Mouse (Mus musculus) thymus, postnatal 36 days (tissue): Measurements from ENCODE around the gene Syn3.

Source experiments
- DNase-seq, 2 experiments: peaks; one replicate each; pipeline ENCODE4 v3.0.0; 2022; ENCODE audit warnings: mixed read lengths in 2 of 2

Syn3 gene

DNA sequence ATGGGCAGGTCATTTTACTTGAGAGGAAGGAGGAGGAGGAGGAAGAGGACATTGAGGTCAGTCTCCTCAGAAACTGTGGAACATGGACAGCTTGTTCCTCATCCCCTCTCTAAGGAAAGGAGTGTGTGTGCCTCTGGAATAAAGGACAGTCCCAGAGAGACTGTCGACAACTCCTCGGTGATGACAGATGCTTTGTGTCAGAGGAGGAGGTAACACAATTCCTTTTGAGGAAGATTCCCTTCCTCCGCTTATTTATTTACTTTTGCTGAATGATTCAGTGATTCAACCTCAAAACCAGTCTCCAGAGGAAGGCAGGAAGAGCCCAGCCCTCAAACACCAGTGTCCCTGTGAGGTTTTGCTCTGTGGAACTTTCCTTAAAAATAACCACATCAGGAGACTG, 228.4 kb downstream of the Syn3 start:
- DNase-seq = no peak

DNA sequence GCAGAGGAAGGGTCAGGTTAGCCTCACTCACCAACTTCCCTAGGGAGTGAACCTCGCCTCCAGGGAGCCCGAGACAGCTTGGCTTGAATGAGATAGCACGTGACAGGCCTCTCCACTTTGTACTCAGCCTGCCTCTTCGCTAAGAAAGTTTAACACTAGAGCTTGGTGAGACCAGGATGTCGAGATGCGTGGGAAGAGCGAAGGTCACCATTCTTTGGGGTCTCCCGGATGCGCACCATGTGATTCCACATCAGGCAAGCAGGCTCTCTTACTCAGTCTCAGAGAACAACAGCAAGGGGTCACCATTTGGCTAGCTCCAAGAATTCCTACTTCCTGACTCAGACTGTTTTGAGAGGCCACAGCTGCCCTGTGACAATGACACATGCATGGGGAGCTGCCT, 234.1 kb downstream of the Syn3 start:
- no peak for DNase-seq

DNA sequence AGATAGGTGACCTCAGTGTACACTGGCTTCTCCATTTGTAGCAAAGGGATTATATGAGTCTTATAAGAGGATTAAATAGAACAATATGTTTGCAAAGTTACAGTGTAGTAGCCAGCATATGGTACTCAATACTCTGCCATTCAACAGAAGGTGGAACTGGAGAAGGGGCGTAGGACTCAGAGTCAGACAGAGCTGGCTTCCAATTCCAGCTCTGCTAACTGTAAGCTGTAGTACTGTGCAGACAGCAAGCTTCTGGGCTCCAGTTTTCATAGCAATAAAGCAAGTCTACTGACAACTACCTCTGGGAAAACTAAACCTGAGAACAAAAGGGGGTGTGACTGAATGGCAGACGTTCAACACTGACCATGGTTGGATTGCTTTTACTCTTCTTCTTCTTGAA, 237.0 kb downstream of the Syn3 start:
- no peak for DNase-seq

DNA sequence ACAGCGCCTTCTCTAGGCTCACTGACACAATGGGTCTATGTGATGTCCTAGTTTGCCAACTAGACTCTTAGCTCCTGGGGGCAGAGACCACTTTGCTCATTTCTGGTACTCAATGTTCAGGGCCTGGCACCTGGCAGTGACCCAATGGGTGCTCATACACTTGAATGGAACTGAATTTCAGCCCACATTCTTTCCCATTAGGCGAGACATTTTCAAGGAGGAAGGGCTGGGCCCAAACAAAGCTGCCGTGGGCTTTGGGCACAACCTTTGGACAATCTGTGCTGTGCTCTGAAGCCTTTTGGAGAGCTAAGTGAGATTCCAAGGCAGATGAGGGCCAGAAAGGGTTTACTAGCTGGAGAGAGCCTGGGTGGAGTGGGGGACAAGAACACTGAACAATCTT, 239.7 kb downstream of the Syn3 start:
- DNase-seq = no peak

DNA sequence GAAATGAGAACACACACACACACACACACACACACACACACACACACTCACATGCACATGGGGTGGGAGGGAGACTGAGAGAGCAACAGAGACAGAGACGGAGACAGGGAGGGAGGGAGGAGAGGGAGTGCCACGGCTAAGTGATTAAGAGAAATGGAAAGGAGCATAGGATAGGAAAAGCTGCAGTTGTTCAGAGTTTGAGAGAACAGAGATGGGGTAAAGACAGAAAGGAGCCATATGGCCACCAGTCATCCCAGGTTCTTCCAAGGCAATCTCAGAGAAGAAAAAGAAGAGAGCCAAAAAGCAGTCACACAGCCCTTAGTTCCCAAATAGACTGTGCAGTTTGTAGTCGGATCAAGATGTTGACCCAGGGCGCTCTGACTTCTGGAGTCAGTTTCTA, 240.7 kb downstream of the Syn3 start:
- no peak for DNase-seq

DNA sequence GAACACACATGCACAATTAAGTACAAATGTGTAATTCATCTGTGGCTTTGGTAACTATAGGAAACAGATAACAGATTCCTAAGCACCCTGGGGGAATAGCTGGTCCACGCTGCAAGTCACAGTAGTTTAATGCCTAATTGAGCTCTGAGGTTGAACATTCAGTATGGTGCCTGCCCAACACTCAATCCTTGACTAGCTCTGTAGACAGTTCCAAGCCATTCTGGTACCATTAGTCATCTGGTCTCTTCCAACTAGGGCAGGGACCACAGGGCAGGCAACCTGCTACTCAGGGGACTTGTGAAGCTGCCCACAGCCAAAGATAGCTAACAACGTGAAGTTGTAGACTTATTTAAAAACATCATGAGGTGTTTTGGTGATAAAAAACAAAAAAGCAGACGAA, 241.7 kb downstream of the Syn3 start:
- no peak for DNase-seq

DNA sequence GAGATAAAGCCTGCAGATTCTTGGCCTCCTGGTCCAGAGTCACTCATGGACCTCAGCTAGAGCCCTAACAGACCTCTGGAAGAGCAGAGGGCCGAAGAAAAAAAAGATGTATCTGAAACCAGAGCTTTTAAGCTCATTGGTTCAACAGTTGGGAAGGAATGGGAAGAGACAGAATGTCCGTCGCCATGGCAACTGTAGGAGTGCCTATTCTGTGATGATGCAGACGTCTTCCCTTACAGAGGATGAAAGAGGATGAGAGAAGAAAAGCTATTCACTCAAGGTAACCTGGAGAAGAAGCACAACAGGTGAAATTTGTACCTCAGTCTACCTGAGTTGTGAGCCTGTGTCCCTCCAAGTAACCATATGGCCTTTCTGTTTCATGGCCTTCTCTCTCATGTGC, 242.5 kb downstream of the Syn3 start:
- DNase-seq = no peak

DNA sequence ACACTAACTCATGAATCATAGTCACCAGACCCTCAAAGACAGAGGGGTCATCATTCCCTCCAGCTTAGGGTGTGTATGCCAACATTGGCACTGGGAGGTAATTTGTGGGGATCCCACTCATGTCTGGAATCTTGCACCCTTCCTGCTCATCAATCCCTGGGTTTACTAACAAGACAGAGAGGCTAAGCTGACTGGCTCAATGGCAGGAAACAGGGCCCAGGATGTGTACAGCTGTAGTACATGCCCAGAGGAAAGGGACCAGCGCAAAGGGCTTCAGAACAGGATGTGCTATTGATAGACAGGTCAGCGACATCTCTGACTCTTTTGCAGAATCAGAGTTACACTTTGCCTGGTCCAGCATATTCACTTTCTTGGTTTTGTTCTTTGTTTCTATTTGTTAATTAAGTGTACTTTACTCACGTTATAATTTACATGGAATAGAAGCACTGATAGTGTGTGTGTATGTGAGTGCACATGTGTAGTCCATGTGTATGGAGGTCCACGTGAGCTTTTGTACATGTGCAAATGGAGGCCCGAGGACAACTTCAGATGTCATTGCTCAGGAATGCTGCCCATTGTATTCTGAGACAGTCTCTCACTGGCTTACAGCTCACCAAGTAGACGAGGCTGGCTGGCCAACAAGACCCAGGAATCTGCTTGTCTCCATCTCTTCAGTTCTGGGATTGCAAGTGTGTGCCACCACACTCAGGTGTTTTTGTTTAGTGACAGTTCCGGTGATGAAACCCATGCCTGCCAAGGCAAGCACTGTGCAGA, 248.4 kb downstream of the Syn3 start:
- DNase-seq = no peak

DNA sequence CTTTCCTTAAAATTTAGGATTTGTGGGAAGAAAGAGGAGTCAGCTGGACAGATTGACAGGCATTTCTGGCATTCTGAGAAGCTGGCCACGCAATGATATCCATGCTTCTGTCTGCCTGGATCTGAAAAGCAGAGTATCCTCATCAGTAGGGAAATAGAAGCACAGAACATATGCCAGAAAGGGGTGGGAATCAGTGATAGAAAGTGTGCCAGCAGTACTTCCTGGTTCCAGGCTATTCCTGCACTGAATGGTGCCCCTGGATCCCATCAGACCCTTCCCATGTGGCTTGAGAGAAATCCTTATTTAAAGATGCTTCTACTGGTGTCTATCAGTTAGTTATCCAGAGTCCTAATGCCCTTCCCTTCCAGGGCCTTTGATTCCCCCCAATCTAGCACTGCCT, 249.4 kb downstream of the Syn3 start:
- no peak for DNase-seq

DNA sequence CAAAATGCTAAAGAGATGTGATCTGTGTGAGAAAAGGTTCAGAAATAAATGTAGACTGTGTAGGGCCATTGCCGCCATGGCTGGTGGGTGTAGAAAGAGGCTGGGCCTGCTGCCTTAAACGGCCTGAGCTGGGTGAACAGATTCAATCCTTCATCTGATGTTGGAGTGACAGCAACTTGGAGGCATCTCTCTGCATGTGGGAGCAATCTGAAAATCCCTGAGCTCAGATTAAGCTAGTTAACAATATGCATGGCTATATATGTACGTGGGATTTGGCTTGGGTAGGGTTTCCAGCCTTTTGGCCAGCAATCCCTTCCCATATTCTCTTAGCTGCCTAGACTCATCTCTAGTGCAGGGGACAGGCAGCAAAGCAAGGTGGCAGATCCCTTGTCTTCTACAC, 249.9 kb downstream of the Syn3 start:
- DNase-seq = no peak

DNA sequence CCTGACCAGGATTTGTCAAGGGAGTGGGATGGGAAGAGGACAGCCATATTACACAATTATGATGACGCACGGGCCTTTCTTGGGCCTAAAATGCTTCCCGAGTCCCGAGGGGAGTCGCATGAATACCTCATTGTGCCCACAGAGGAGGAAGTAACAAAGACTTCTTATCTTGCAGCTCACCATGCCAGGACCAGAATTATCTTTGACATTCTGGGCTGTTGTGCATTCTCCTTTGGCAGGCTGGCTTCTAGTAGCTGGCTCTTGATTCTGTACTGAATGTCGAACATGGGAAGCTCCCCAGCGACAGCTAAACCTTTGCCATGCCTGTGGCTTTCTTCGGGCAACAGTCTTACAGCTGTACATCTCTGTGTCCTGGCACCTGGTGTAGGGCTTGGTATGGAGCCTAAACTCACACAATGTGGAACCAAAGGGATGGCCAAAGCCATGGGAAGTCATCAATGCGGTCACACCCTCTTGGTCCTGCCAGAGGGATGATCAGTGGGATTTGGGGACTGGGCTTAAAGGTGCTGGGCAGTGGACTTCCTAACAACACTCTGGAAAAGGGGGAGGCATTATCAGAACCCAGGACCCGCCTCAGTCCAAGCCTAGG, 250.5 kb downstream of the Syn3 start:
- DNase-seq = no peak

DNA sequence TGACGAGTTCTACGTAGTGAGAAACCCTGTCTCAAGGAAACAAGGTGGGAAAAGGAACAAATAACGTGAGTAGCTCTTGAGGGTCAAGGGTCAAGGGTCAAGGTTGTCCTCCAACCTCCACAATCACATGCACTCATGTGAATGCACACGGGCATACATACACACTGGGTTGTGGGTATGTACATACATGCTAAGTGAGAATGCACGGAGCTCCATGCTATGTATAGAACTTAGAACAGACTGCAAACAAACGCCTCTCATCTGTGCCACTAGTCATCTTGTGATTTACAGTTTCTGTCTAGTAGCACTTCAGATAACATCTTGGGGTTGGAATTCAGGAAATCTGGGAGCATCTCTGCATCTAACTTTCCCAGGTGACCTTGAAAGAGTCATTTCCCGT, 253.3 kb downstream of the Syn3 start:
- DNase-seq = no peak

DNA sequence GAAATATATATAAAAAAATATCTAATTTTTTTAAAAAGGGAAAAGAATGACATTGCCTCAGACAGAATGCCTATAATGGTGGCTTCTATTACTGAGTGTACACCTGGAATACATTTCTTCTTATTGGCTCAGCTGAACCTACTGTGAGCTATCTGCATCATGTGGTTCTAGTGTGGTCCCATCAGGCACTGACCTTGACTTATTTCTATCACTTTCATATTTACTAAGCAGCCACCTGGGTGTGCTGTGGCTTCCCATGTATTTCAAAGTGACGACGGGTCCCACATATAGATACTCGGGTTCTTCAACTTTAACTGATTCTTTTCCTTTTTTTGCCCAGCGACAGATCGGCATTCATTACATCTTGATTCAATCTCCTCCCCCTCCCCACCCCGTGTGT, 255.2 kb downstream of the Syn3 start:
- no peak for DNase-seq

DNA sequence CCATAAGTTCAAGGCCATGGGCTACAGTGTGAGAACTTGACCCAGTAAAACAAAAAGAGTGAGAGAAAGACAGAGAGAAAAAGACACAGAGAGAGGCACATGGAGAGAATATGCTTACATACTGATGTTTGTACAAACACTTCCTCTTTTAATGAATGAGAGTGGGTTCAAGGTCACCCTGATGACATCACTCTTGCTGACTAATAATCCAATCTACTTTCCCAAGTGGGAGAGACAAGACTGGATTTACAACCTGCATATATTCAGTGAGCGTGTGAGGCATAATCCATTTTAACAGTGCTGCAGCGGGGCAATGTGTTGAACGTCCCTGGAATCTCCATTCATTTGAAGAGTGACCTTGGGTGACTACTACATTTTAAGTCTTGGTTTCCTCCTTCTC, 256.0 kb downstream of the Syn3 start:
- DNase-seq = no peak

DNA sequence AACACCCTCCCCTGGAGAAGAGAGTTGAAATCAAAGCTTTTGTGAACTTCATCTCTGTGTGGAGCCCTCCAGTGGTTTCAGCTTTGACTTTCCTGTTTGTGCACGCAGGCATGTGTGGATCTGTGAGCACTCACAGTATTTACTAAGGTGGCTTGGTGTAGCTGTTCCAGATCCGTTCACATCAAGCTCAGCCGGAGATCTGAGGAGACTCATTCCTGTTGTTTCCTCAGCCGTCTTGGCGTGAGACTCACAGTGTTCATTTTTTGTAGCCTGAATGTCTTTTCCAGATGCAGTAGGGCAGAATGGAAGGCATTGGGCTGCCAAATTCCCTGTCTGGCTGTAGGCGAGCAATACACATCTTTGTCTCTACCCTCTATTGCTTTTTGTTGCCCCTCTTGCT, 268.7 kb downstream of the Syn3 start:
- DNase-seq = no peak

DNA sequence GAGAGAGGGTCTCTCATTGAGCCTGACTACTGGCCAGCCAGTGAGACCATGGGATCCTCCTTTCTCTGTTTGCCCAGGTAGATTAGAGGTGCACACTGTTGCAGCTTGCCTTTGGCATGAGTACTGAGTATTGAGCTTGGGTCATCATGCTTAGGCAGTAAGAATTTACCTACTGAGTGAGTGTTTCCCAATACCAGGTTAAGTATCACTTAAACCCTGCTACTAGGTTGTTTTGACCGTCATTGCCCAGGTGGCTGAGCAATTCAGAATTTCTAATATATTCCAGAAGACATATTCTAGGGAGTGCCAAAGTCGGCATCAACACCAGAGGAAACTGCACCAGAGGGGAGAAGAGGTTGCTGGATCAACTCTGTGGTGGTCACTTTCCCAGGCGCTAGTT, 273.2 kb downstream of the Syn3 start:
- DNase-seq = no peak

DNA sequence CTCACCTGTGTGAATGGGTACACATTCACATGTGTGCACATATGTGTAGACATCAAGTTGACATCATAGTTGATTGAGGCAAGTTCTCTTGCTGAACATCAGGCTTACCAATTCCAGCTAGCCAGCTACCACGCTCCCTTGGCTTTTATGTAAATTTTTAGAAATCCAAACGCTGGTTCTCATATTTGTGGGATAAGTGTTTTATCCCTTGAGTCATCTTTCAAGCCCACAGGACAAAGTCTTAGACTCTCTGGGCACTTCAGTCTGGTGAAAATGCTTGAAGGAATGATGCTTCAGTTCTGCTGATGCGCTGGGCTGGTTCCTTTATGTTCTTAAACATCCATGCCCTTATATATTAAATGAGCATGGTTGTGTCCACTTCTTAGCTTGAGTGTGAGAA, 279.7 kb downstream of the Syn3 start:
- DNase-seq = no peak

DNA sequence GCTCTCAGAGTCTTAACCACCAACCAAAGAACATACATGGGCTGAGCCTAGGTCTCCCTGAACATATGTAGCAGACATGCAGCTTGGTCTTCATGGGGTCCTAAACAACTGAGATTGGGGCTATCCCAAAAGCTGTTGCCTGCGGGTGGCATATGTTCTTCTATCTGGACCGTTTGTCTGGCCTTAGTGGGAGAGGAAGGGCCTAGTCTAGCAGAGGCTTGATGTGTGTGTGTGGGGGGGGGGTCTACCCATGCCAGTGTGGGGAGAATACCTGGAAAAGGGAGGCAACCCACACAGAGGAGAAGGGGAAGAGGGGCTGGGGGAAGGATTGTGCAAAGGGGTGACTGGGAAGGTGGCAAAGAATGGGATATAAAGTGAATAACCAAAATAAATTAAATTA, 281.9 kb downstream of the Syn3 start:
- DNase-seq = no peak

DNA sequence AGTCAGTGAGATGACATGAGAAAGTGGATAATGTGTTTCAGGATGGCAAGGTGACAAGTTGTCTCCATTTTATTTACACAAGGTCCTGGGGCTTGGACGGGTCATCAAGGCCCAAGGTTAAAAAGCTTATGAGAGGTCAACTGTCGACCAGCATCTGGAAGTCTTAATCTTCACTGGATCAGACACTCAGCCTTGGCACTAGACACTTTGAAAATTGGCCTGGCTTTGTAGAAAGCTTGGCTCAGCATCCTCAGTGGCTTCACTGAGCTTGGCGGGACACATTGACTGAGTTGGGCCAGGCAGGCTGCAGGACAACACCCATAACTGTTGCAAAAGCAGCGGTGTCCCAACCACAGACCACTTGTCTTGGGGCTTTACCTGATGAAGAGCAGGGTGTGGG, 286.6 kb downstream of the Syn3 start:
- no peak for DNase-seq

DNA sequence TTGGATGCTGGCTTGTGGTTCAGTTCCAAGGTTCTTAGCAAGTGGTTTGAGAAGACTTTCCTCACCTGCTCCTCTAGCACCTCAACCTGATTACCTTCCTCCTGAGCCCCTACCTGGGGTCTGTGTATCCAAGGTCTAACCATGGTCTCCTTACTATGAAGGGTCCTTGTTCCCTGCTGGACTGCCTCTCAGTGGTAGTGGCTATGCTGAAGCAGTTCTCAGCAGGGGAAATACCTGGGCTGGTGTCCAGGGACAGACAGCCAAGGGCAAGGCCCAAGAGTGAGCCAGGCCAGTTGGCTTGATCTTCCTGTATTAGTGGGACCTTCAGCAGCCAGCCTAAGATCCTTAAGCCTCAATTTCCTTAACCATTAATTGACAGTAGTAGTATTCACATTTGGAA, 294.8 kb downstream of the Syn3 start:
- no peak for DNase-seq

DNA sequence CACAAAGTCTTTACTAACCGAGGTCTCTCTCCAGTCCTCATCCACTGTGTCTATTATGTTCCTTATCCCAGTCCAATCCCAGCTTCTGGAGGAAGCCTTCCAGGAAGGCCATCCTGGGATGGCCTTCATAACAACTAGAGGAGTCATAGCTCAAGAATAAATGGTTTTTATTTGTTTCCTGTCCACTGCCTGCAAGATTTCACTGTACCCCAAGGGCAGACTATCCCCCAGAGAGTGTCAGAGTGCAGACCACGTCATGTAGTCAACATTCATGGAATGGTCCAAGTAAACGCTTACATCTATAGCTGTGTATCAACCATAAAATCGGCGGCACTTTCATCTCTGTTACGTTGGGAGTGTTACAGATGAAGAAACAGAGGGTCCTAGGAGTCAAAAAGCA, 295.5 kb downstream of the Syn3 start:
- DNase-seq = no peak

DNA sequence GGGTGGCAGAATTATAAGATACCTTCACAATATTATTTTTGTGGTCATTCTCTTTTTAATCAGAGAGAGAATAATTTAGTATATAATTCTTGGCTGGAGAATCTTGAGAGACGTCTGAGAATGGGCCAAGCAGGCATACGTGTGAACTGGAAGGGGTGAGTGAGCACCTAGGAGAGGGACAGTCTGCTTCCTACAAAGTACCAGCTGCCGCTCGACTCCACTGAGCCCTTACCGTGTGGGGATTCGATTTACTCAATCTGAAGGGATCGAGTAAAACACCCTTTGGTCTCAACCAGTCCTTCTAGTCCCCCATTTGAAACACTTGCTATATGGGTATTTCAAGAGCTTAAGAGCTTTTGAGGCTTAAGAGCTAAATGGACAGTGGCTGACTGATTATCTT, 296.9 kb downstream of the Syn3 start:
- no peak for DNase-seq

DNA sequence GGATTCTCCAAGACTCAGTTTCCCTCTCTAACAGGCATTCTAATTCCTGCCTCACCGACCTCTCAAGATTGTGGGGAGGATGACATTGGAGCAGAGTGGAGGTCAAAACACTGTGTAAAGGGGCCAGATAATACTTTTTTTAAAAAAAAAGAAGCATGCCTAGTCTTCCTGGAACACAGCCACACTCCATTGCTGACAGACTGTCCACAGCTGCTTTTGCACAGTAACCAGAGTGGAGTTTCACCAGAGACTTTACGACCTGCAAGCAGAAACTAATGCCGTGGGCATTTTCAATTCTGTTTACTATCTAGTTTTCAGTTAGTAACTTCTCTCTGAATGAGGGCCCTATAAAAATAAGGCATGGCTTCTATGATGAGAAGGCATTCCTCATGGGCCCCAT, 297.7 kb downstream of the Syn3 start:
- DNase-seq = no peak

DNA sequence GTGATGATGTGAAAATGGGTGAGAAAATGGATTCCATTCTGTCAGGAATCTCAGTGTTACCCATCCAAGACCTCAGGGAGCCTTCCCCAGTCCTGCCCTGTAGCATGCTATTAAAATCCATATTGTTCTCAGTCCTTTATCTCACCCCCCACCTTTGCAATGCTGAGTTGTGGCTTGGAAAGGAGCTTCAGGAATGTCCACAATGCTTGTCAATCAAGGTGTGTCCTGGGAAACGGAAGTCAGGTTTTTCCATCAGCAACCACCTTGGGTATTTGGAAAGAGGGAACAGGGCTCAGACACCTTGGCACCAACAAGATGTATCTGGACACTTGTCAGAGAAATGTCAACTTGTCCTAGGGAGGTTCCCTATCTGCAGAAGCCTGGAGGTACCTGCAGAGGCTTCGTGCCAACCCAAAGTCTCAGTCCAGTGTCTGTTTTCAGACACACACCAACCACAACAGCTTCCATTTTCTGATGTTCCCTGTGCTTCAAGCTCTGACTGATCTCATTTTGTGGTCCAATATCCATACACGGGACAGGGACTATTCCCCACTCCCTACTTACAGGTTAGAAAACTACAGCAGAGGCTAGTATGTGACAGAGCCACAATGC, 302.2 kb downstream of the Syn3 start:
- DNase-seq = no peak

DNA sequence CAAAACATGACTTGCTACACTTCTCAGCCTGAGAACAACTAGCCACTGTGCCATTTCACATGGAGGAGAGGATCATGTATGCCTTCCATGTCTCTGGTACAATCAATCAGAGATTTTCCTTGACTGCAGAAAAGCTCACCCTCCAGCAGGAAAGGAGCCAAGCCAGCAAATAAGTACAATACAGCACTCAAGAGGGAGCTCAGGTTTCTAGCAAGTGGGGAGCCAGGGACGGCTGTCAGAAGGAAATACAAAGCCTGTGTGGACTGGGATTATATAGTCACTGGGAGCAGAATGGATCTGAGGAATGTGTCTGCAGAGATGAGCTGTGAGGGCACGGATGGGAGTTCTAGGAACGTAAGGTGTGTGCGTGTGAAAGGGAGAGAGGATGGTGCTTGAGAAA, 304.0 kb downstream of the Syn3 start:
- no peak for DNase-seq
